Mouse (Mus musculus) heart, embryonic 10.5 days (tissue): ENCODE data around the gene Mup13. TPM values are rescaled to one million over a fixed set of nuclear protein-coding genes. Genes with fewer than 3 reads are reported as not detected.
"Not testable (repeated sequence)": the region's sequence is repeated elsewhere in the genome, so short reads cannot be mapped to it uniquely, and the experiment has no call there.

Experiments
- DNase-seq: peaks from one replicate; pipeline ENCODE4 v3.0.0-alpha.2; 2017; ENCODE audit warnings: low spot score
- H3K27ac ChIP-seq: fragments of 300-500 bp; sonication (generic); 2 replicates; pipeline ENCODE4 v1.5.1; 2016; ENCODE audit warnings: mild to moderate bottlenecking
- H3K27me3 ChIP-seq: fragments of 300-500 bp; sonication (generic); 2 replicates; pipeline ENCODE4 v1.6.1; 2016; ENCODE audit warnings: mild to moderate bottlenecking; ENCODE audit not compliant: poor library complexity, insufficient read depth, severe bottlenecking
- H3K36me3 ChIP-seq: fragments of 300-500 bp; sonication (generic); 2 replicates; pipeline ENCODE4 v1.6.1; 2016; ENCODE audit warnings: mild to moderate bottlenecking, moderate library complexity
- H3K4me1 ChIP-seq: fragments of 300-500 bp; sonication (generic); 2 replicates; pipeline ENCODE4 v1.6.1; 2016; ENCODE audit warnings: mild to moderate bottlenecking
- H3K4me3 ChIP-seq: fragments of 300-500 bp; sonication (generic); 2 replicates; pipeline ENCODE4 v1.5.1; 2016; ENCODE audit warnings: mild to moderate bottlenecking, moderate library complexity
- H3K9me3 ChIP-seq: fragments of 300-500 bp; sonication (generic); 2 replicates; pipeline ENCODE4 v1.6.1; 2016; ENCODE audit warnings: mild to moderate bottlenecking, moderate library complexity
- WGBS: fragments of 180-500 bp; shearing (Covaris S2); methylation state at CpG from one replicate; pipeline ENCODE4 v1.1.7; 2016; 5-methylcytosine and 5-hydroxymethylcytosine counted together
- polyA plus RNA-seq: library from polyadenylated mRNA; unstranded; fragments of >200 nt; fragmentation: Nextera tagmentation; extraction: Ambion mirVana; gene quantifications from 2 replicates; pipeline ENCODE4 v1.2.1, GENCODE M21; 2016

The Mup13 gene
- polyA plus RNA-seq, result not detected in 2 replicates

DNA sequence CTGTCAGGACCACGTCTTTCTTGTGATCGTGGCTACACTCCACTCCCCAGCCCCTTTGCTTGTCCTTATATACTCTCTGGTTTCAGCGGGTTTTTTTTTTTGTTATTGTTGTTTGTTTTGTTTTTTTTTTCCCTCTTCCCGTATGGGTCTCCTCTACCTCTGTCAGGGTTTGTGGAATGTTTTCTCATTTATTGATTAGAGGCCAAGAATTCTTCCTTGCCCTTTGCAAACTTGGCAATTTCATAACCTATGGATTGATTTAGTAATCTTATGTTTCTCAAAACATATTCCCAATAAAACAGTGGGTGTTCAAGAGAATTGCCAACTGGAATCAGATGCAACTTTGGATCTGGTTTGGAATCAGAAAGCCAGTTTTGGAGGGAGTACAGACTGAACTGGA, at the start of gene Mup13:
Gene Mup13, minus strand, starts transcription at position 101 of the 400 bp plus-strand sequence.
- not testable (repeated sequence) for H3K9me3 ChIP-seq, H3K27ac ChIP-seq, H3K27me3 ChIP-seq, DNase-seq, H3K4me1 ChIP-seq, H3K36me3 ChIP-seq, H3K4me3 ChIP-seq
- 75% methylated on average over 4 of the region's 4 CpGs for WGBS

Other genes starting within 250 kb of the Mup13 start
- not detected in 2 replicates for gene Mup14, start 75.7 kb upstream of the Mup13 start, polyA plus RNA-seq
- not detected in 2 replicates for gene Mup15, start 211.5 kb upstream of the Mup13 start, polyA plus RNA-seq